Mouse (Mus musculus): ENCODE measurements at regions not wholly inside any gene's neighbourhood (a gene's known extent, or its start where the extent isn't known, plus 50 kb on each side); places are given as distances from the start of the nearest gene placed in this dataset.

- Histone ChIP-seq H3K36me3 (ENCODE audit: insufficient read depth) (no peaks in the 10 kb centered on the region), H3K9me3 (ENCODE audit: low read depth, low read length) (no peaks in the 10 kb centered on the region), H3K27ac (ENCODE audit: low read depth) (no peak overlapping the region), H3K4me3 (ENCODE audit: low read depth, low read length) (no peak overlapping the region), H3K4me2 (no peak overlapping the region), H3K4me1 (ENCODE audit: insufficient read depth) (no peaks in the 10 kb centered on the region), H3K27me3 (ENCODE audit: insufficient read depth, low read length) (no peaks in the 10 kb centered on the region), H3K9ac (no peak overlapping the region)
- WGBS: 77% methylated on average over 2 of the region's 2 CpGs
- ATAC-seq (ENCODE audit: insufficient read depth) (no peak), DNase-seq (no peak)
- no peak for TF ChIP-seq CTCF (IDR thresholded peaks at IDR 0.05; ENCODE audit: low read depth)
Observed at GRCm38 (mm10) chr11:41533009-41533408, 467.6 kb downstream of the Gabrg2 start.

GRCm38 (mm10) chr11:41531971-41532896, 468.4 kb downstream of the Gabrg2 start:
- ATAC-seq (ENCODE audit: insufficient read depth) (no peak), DNase-seq (no peak)
- Histone ChIP-seq H3K9ac (no peak overlapping the region), H3K4me3 (ENCODE audit: low read depth, low read length) (no peak overlapping the region), H3K36me3 (ENCODE audit: insufficient read depth) (no peaks in the 10 kb centered on the region), H3K4me2 (no peak overlapping the region), H3K27me3 (ENCODE audit: insufficient read depth, low read length) (no peaks in the 10 kb centered on the region), H3K9me3 (ENCODE audit: low read depth, low read length) (no peaks in the 10 kb centered on the region), H3K27ac (ENCODE audit: low read depth) (no peak overlapping the region), H3K4me1 (ENCODE audit: insufficient read depth) (no peaks in the 10 kb centered on the region)
- TF ChIP-seq CTCF (IDR thresholded peaks at IDR 0.05; ENCODE audit: low read depth): no peak
- 65% methylated on average over 7 of the region's 7 CpGs for WGBS

- Histone ChIP-seq H3K27ac (ENCODE audit: low read depth) (no peak overlapping the region), H3K4me3 (ENCODE audit: low read depth, low read length) (no peak overlapping the region), H3K9me3 (ENCODE audit: low read depth, low read length) (no peaks in the 10 kb centered on the region), H3K4me2 (no peak overlapping the region), H3K9ac (no peak overlapping the region), H3K4me1 (ENCODE audit: insufficient read depth) (no peaks in the 10 kb centered on the region), H3K27me3 (ENCODE audit: insufficient read depth, low read length) (no peaks in the 10 kb centered on the region), H3K36me3 (ENCODE audit: insufficient read depth) (no peaks in the 10 kb centered on the region)
- 81% methylated on average over 5 of the region's 5 CpGs for WGBS
- no peak for DNase-seq
- no peak for TF ChIP-seq CTCF (IDR thresholded peaks at IDR 0.05; ENCODE audit: low read depth)
- ATAC-seq (ENCODE audit: insufficient read depth): no peak
Observed at GRCm38 (mm10) chr11:41524979-41525378, 475.7 kb downstream of the Gabrg2 start.

- Histone ChIP-seq H3K27ac (ENCODE audit: low read depth) (no peak overlapping the region), H3K27me3 (ENCODE audit: insufficient read depth, low read length) (no peaks in the 10 kb centered on the region), H3K36me3 (ENCODE audit: insufficient read depth) (no peaks in the 10 kb centered on the region), H3K9ac (no peak overlapping the region), H3K4me3 (ENCODE audit: low read depth, low read length) (no peak overlapping the region), H3K4me2 (no peak overlapping the region), H3K4me1 (ENCODE audit: insufficient read depth) (no peaks in the 10 kb centered on the region), H3K9me3 (ENCODE audit: low read depth, low read length) (no peaks in the 10 kb centered on the region)
- no peak for ATAC-seq (ENCODE audit: insufficient read depth)
- 70% methylated on average over 7 of the region's 7 CpGs for WGBS
- no peak for DNase-seq
- TF ChIP-seq CTCF (IDR thresholded peaks at IDR 0.05; ENCODE audit: low read depth): no peak
Observed at GRCm38 (mm10) chr11:41493277-41493676, 507.4 kb downstream of the Gabrg2 start.

GRCm38 (mm10) chr11:41491966-41492365, 508.7 kb downstream of the Gabrg2 start:
- Histone ChIP-seq H3K9ac (no peak overlapping the region), H3K4me1 (ENCODE audit: insufficient read depth) (no peaks in the 10 kb centered on the region), H3K27me3 (ENCODE audit: insufficient read depth, low read length) (no peaks in the 10 kb centered on the region), H3K9me3 (ENCODE audit: low read depth, low read length) (no peaks in the 10 kb centered on the region), H3K36me3 (ENCODE audit: insufficient read depth) (no peaks in the 10 kb centered on the region), H3K4me3 (ENCODE audit: low read depth, low read length) (no peak overlapping the region), H3K27ac (ENCODE audit: low read depth) (no peak overlapping the region), H3K4me2 (no peak overlapping the region)
- ATAC-seq (ENCODE audit: insufficient read depth) (no peak), DNase-seq (no peak)
- no peak for TF ChIP-seq CTCF (IDR thresholded peaks at IDR 0.05; ENCODE audit: low read depth)
- WGBS: 55% methylated on average over 5 of the region's 5 CpGs

GRCm38 (mm10) chr11:41491279-41491678, 509.4 kb downstream of the Gabrg2 start:
- DNase-seq (no peak), ATAC-seq (ENCODE audit: insufficient read depth) (no peak)
- Histone ChIP-seq H3K9ac (no peak overlapping the region), H3K27me3 (ENCODE audit: insufficient read depth, low read length) (no peaks in the 10 kb centered on the region), H3K4me3 (ENCODE audit: low read depth, low read length) (no peak overlapping the region), H3K9me3 (ENCODE audit: low read depth, low read length) (no peaks in the 10 kb centered on the region), H3K4me1 (ENCODE audit: insufficient read depth) (no peaks in the 10 kb centered on the region), H3K4me2 (no peak overlapping the region), H3K36me3 (ENCODE audit: insufficient read depth) (no peaks in the 10 kb centered on the region), H3K27ac (ENCODE audit: low read depth) (no peak overlapping the region)
- WGBS: 90% methylated on average over 3 of the region's 3 CpGs
- TF ChIP-seq CTCF (IDR thresholded peaks at IDR 0.05; ENCODE audit: low read depth): no peak

GRCm38 (mm10) chr11:41483881-41484280, 516.8 kb downstream of the Gabrg2 start:
- H3K4me2 ChIP-seq: no peak overlapping the region
- WGBS: 39% methylated on average over 1 of the region's 1 CpGs
- no peak for TF ChIP-seq CTCF (IDR thresholded peaks at IDR 0.05; ENCODE audit: low read depth)

More at GRCm38 (mm10) chr11:41483881-41484280, 516.8 kb downstream of the Gabrg2 start:
- ATAC-seq (ENCODE audit: insufficient read depth) (no peak), DNase-seq (no peak)
- Histone ChIP-seq H3K9ac (no peak overlapping the region), H3K27ac (ENCODE audit: low read depth) (no peak overlapping the region), H3K36me3 (ENCODE audit: insufficient read depth) (no peaks in the 10 kb centered on the region), H3K4me1 (ENCODE audit: insufficient read depth) (no peaks in the 10 kb centered on the region), H3K27me3 (ENCODE audit: insufficient read depth, low read length) (no peaks in the 10 kb centered on the region), H3K9me3 (ENCODE audit: low read depth, low read length) (no peaks in the 10 kb centered on the region), H3K4me3 (ENCODE audit: low read depth, low read length) (no peak overlapping the region)

All from lung, embryonic 14.5 days (tissue).